Mouse (Mus musculus): ENCODE data around the gene Nuak1.

Nuak1 gene

DNA sequence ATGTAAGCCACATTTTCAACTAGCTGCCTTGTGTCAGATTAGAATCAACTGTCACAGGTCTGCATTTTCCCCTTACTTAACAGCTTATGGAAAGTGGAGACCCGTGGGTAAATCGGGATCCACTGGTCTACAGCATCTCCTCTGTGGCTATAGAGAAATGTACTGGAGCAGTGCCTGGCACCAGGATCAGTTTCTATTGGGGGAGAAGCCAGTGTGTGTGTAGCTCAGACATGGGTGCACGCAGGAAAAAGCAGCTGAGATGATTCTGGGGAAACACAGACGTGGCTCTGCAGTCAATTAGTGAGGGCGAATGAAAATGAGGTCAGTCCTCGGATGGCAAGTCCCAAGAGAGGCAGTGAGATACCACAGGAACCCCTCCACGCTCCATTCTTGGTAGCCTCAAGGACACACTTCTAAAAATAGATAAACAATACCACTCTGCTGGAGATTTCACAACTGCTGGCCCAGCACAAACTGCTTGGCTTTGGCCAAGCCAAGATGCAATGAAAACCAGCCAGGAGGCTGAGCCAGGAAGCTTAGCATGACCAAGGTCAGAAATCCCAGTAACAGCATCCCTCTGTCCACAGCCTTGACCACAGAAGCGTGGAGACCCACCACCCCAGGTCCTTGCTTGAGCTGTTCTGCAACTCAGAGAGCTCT lies 40.4 kb upstream of the Nuak1 start:
- H3K9me3 ChIP-seq (ENCODE audit: low read length) = peaks cover 6% of the 10 kb centered on the region
- H3K4me1 ChIP-seq (replicated peaks; ENCODE audit: low read depth, low read length) = peaks cover 16% of the 10 kb centered on the region
- H3K4me3 ChIP-seq (replicated peaks; ENCODE audit: low read length) = no peak overlapping the region
- no peak for TF ChIP-seq CTCF (conservative IDR thresholded peaks at IDR 0.05; ENCODE audit: low read length)
- no peak for TF ChIP-seq POU5F1 (IDR thresholded peaks at IDR 0.05; ENCODE audit: borderline replicate concordance, low read length)
- no peak for TF ChIP-seq NANOG (IDR thresholded peaks at IDR 0.05; ENCODE audit: borderline replicate concordance, low read length)
- H3K27me3 ChIP-seq (ENCODE audit: insufficient read depth, low read length) = no peaks in the 10 kb centered on the region
- H3K36me3 ChIP-seq (ENCODE audit: insufficient read depth, low read length) = no peaks in the 10 kb centered on the region

DNA sequence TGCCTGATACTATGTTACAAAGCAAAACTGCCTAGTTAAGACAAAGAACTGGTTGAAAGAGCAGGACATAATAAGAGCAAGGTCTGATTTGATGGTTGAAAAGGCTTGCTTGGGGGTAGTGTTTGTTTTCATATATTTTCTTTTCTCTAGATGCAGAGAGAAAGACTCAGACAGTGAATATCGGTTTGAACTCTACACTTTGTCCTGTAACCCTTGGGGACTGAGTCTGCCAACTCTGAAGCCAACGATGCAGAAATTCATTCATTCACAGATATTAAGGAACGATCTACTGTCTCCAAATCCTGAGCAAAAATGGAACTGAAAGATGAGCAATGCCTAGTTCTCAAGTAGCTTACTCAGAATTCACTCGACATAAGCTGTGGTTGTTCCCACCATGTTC lies 39.7 kb upstream of the Nuak1 start:
- Histone ChIP-seq H3K9me3 (ENCODE audit: low read length) (peaks cover 6% of the 10 kb centered on the region), H3K4me1 (replicated peaks; ENCODE audit: low read depth, low read length) (peaks cover 16% of the 10 kb centered on the region), H3K36me3 (ENCODE audit: insufficient read depth, low read length) (no peaks in the 10 kb centered on the region), H3K27me3 (ENCODE audit: insufficient read depth, low read length) (no peaks in the 10 kb centered on the region), H3K4me3 (replicated peaks; ENCODE audit: low read length) (no peak overlapping the region)
- TF ChIP-seq POU5F1 (IDR thresholded peaks at IDR 0.05; ENCODE audit: borderline replicate concordance, low read length) = no peak
- TF ChIP-seq CTCF (conservative IDR thresholded peaks at IDR 0.05; ENCODE audit: low read length) = no peak
- TF ChIP-seq NANOG (IDR thresholded peaks at IDR 0.05; ENCODE audit: borderline replicate concordance, low read length) = no peak

DNA sequence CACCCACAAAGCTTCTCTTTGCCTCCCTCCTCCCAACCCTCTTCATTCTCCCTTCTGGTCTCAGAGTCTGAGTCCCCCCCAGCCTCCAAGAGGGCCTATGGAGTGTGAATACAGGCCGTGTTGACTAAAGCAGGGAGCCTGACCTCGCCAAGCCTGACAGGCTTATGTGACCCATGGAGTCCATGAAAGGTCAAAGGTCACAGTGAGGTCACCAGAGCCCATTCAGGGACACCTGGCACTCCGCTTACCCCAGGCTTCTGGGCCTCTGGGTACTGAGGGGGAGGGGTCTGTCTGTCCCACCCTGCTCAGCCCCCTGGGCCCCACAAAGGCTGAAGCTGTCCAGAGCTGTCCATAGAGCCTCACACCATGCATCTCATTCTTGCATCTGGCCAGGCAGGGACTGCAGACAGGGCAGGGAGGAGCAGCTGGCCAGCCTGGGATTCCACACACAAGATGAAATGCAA lies 37.2 kb upstream of the Nuak1 start:
- Histone ChIP-seq H3K9me3 (ENCODE audit: low read length) (no peaks in the 10 kb centered on the region; the same call in 1 of the 2 replicates), H3K36me3 (ENCODE audit: insufficient read depth, low read length) (no peaks in the 10 kb centered on the region), H3K27me3 (ENCODE audit: insufficient read depth, low read length) (no peaks in the 10 kb centered on the region), H3K4me1 (replicated peaks; ENCODE audit: low read depth, low read length) (peaks cover 16% of the 10 kb centered on the region), H3K4me3 (replicated peaks; ENCODE audit: low read length) (no peak overlapping the region)
- TF ChIP-seq NANOG (IDR thresholded peaks at IDR 0.05; ENCODE audit: borderline replicate concordance, low read length) (no peak), POU5F1 (IDR thresholded peaks at IDR 0.05; ENCODE audit: borderline replicate concordance, low read length) (no peak), CTCF (conservative IDR thresholded peaks at IDR 0.05; ENCODE audit: low read length) (no peak)

DNA sequence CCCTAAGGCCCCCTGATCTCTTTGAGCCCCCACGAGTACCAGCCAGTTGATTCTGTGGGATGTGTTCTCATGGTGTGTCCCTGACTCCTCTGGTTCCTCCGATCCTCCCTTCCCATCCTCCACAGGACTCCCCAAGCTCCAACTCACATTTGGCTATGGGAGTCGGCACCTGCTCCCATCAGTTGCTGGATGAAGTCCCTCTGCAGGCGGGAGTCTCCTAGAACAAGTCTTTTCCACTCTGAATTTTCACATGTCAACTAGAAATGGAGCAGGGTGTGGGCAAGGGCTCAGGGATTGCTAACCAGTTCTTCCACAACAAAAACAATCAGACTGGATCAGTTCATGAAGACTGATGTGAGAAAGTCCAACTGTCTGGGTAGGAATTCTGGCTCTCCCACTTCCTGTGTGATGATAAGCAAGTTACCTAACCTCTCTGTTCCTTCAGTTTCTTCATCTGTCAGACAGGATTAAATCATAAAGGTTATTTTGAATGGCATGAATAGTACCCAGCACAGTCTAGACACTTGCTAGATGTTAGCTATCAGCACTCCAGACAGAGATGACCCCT lies 36.7 kb upstream of the Nuak1 start:
- Histone ChIP-seq H3K27me3 (ENCODE audit: insufficient read depth, low read length) (no peaks in the 10 kb centered on the region), H3K4me1 (replicated peaks; ENCODE audit: low read depth, low read length) (peaks cover 16% of the 10 kb centered on the region), H3K4me3 (replicated peaks; ENCODE audit: low read length) (no peak overlapping the region), H3K9me3 (ENCODE audit: low read length) (no peaks in the 10 kb centered on the region; the same call in 1 of the 2 replicates), H3K36me3 (ENCODE audit: insufficient read depth, low read length) (no peaks in the 10 kb centered on the region)
- TF ChIP-seq POU5F1 (IDR thresholded peaks at IDR 0.05; ENCODE audit: borderline replicate concordance, low read length) (no peak), CTCF (conservative IDR thresholded peaks at IDR 0.05; ENCODE audit: low read length) (no peak), NANOG (IDR thresholded peaks at IDR 0.05; ENCODE audit: borderline replicate concordance, low read length) (no peak)

DNA sequence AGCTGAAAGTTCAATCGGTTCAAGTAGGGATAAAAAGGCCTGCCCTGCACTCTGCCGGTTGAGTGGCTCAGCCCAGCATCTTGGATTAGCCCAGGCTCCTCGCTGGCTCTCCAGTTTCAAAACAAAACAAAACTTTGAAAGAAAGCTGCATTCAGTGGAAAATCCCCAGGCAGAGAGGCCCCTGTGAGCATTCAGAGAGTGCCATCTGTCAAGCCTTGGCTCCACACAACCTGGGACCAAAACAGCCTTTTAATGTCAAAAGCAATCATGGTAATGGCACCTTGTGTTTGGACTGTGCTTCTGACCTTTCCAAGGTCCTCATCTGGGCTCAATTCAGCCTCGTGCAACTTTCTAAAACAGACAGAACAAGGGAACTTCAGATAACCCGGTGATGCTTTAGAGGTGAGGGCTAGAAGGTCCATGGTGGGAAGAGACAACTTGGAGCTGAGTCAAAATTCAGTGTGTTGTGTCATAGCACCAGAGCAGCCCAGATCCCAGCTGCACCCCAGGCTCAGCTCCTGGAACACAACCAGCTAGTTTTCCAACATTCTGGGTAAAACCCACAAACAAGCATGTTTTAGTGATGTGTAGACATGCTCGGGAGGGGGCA lies 27.3 kb upstream of the Nuak1 start:
- Histone ChIP-seq H3K4me3 (replicated peaks; ENCODE audit: low read length) (no peak overlapping the region), H3K4me1 (replicated peaks; ENCODE audit: low read depth, low read length) (no peaks in the 10 kb centered on the region), H3K9me3 (ENCODE audit: low read length) (no peaks in the 10 kb centered on the region), H3K36me3 (ENCODE audit: insufficient read depth, low read length) (no peaks in the 10 kb centered on the region), H3K27me3 (ENCODE audit: insufficient read depth, low read length) (no peaks in the 10 kb centered on the region)
- TF ChIP-seq NANOG (IDR thresholded peaks at IDR 0.05; ENCODE audit: borderline replicate concordance, low read length) (no peak), POU5F1 (IDR thresholded peaks at IDR 0.05; ENCODE audit: borderline replicate concordance, low read length) (no peak), CTCF (conservative IDR thresholded peaks at IDR 0.05; ENCODE audit: low read length) (no peak)

DNA sequence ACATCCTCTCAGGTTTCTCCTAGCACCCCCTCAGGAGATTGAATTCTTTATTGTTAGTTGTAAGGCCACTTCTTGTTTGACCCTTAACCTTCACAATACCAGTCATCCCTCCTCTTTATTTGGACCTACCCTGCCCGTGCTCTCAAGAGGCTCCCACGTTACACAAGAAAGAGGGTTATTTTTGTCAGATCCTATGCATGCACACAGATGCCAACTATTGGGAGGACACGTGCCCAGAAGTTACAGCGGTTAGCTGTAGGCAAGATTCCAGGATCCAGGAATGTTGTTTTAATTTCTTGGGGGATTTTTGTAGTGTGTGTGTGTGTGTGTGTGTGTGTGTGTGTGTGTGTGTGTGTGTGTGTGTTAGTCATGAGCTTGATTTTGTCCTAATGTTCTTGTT lies 25.1 kb upstream of the Nuak1 start:
- H3K9me3 ChIP-seq (ENCODE audit: low read length) = no peaks in the 10 kb centered on the region
- H3K4me3 ChIP-seq (replicated peaks; ENCODE audit: low read length) = no peak overlapping the region
- H3K27me3 ChIP-seq (ENCODE audit: insufficient read depth, low read length) = no peaks in the 10 kb centered on the region
- no peaks in the 10 kb centered on the region for H3K36me3 ChIP-seq (ENCODE audit: insufficient read depth, low read length)
- TF ChIP-seq NANOG (IDR thresholded peaks at IDR 0.05; ENCODE audit: borderline replicate concordance, low read length) = no peak
- no peaks in the 10 kb centered on the region for H3K4me1 ChIP-seq (replicated peaks; ENCODE audit: low read depth, low read length)

DNA sequence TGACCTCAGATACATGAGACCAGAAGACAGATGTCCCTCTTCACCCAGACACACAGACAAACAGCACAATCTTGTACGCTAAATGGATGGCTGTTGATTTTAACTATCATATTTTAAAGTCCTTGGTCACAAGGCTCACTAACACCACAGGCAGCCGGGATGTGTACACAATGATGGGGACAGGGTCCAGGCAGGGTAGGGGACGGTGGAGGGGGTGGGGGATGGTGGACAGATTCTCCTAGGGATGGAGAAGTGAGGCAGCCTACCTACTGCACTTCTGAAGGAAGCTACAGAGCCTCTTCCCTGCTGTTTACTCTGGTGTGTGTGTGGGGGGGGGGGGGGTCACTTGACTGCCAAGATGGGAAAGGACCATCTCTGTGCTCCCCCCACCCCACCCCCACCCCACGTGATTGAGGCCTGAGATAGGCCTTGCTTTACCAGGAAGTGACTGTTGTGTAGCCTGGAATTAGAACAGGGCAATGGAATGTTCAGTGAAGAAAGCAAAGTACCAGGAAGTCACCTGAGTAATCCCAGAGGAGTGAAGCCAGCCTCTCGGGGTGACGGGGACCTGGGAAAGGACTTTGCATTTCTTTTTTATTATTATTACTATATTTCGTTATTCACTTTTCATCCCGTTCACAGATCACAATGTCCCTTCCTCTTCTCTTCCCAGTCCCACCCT lies 20.2 kb upstream of the Nuak1 start:
- peaks cover 24% of the 10 kb centered on the region for H3K4me1 ChIP-seq (replicated peaks; ENCODE audit: low read depth, low read length)
- H3K4me3 ChIP-seq (replicated peaks; ENCODE audit: low read length) = no peak overlapping the region
- TF ChIP-seq POU5F1 (IDR thresholded peaks at IDR 0.05; ENCODE audit: borderline replicate concordance, low read length) = no peak
- no peak for TF ChIP-seq CTCF (conservative IDR thresholded peaks at IDR 0.05; ENCODE audit: low read length)
- no peak for TF ChIP-seq NANOG (IDR thresholded peaks at IDR 0.05; ENCODE audit: borderline replicate concordance, low read length)
- H3K9me3 ChIP-seq (ENCODE audit: low read length) = no peaks in the 10 kb centered on the region
- H3K27me3 ChIP-seq (ENCODE audit: insufficient read depth, low read length) = no peaks in the 10 kb centered on the region; the same call in 1 of the 2 replicates
- no peaks in the 10 kb centered on the region for H3K36me3 ChIP-seq (ENCODE audit: insufficient read depth, low read length)

DNA sequence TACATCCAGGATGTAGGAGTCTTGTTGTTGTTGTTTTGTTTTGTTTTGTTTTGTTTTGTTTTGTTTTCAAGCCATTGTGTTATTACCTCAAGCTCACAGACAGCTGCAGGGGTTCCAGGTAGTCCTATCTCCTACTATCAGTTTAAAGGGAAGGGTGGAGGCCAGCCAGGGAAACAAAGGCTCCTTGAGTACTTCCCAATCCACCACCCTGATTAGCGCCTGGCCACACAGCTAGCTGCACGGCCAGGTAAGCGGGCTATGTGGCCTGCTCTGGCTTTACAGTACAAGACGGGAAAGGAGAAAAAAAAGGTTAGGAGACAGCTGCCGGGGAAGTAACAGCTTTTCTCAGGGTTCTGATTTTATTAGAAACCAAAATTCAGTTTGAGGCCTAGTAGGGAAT lies 17.7 kb upstream of the Nuak1 start:
- no peaks in the 10 kb centered on the region for H3K36me3 ChIP-seq (ENCODE audit: insufficient read depth, low read length)
- H3K27me3 ChIP-seq (ENCODE audit: insufficient read depth, low read length) = no peaks in the 10 kb centered on the region; the same call in 1 of the 2 replicates
- H3K4me1 ChIP-seq (replicated peaks; ENCODE audit: low read depth, low read length) = peaks cover 24% of the 10 kb centered on the region
- TF ChIP-seq POU5F1 (IDR thresholded peaks at IDR 0.05; ENCODE audit: borderline replicate concordance, low read length) (no peak), NANOG (IDR thresholded peaks at IDR 0.05; ENCODE audit: borderline replicate concordance, low read length) (0 out of 2 replicates have a peak, but pooled peaks have one; percentile 5)
- H3K4me3 ChIP-seq (replicated peaks; ENCODE audit: low read length) = no peak overlapping the region
- no peaks in the 10 kb centered on the region for H3K9me3 ChIP-seq (ENCODE audit: low read length)

Data from E14TG2a.4 (cell line).